ENCODE assay signal across 8 mouse cellular contexts in the genomic region with DNA sequence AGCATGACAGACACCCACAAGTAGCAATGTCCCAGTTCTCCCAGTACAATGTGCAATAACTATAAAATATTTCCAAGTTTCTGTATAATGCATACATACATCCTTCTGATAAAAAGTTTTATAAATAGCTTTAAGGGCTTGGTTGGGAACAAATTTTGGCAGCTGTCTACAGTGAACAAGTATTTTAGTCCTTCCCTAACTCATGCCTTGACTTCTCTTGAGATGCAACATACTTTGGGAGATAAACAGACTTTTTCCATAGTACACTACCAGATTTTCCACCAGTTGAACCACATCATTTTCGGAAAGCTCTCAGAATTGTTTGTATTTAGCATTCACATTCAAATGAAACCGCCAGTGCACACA. TPM values are rescaled to one million over a fixed set of nuclear protein-coding genes. Genes with fewer than 3 reads are reported as not detected.
A peak's percentile ranks its signal among the peaks of the same experiment; 100 is the strongest.
DNase-seq lines count a peak whose midpoint lies in the region; ATAC-seq and TF ChIP-seq lines count a peak whose summit lies in the region.

No protein-coding gene starts in this region.

- peaks cover 8% of the 10 kb centered on the region; the same call in 1 of the 2 replicates for H3K4me1 ChIP-seq in kidney, adult 2 months (ENCODE audit: control insufficient read depth, insufficient read depth, low read length)
- H3K4me1 ChIP-seq in brown adipose tissue, adult 24 weeks (ENCODE audit: control insufficient read depth, insufficient read depth, insufficient read length, low read length): no peaks in the 10 kb centered on the region; the same call in 1 of the 2 replicates
- H3K4me1 ChIP-seq in hindbrain, embryonic 14.5 days (replicated peaks; ENCODE audit: control insufficient read depth, insufficient read depth, low read length): peaks cover 18% of the 10 kb centered on the region
- H3K4me1 ChIP-seq in midbrain, embryonic 13.5 days (replicated peaks): peaks cover 16% of the 10 kb centered on the region

- peak overlapping the region; percentile 39 for H3K9ac ChIP-seq in hindbrain, embryonic 14.5 days
- H3K9ac ChIP-seq in midbrain, embryonic 13.5 days (replicated peaks): no peak overlapping the region

- no peaks in the 10 kb centered on the region for H3K27me3 ChIP-seq in kidney, adult 2 months (replicated peaks; ENCODE audit: control insufficient read depth, insufficient read depth, low read length)
- H3K27me3 ChIP-seq in hindbrain, embryonic 14.5 days (ENCODE audit: control insufficient read depth, insufficient read depth, low read length): no peaks in the 10 kb centered on the region
- no peaks in the 10 kb centered on the region for H3K27me3 ChIP-seq in midbrain, embryonic 13.5 days

- TF ChIP-seq CTCF in kidney, adult 2 months (conservative IDR thresholded peaks at IDR 0.05; ENCODE audit: insufficient read depth, insufficient read length, low read depth, low read length): no peak

- H3K36me3 ChIP-seq in kidney, adult 2 months (ENCODE audit: control insufficient read depth, insufficient read depth, low read length): peaks cover 4% of the 10 kb centered on the region; the same call in 1 of the 2 replicates
- H3K36me3 ChIP-seq in hindbrain, embryonic 14.5 days (replicated peaks; ENCODE audit: control insufficient read depth, insufficient read depth): peaks cover 15% of the 10 kb centered on the region
- H3K36me3 ChIP-seq in midbrain, embryonic 13.5 days: peaks cover 27% of the 10 kb centered on the region

- no peak for DNase-seq in kidney, adult 2 months
- DNase-seq in kidney, adult 11 months: no peak
- no peak for DNase-seq in hindbrain, embryonic 14.5 days (ENCODE audit: low spot score)
- no peak for DNase-seq in layer of hippocampus, adult 11-12 months (ENCODE audit: low spot score)
- no peak for DNase-seq in left cerebral cortex, adult 18-20 months (ENCODE audit: low spot score in 2 of 2)
- no peak for DNase-seq in urinary bladder, postnatal 10 days (ENCODE audit: low spot score)

- peaks cover 1% of the 10 kb centered on the region; the same call in 1 of the 2 replicates for H3K9me3 ChIP-seq in hindbrain, embryonic 14.5 days (ENCODE audit: control insufficient read depth, low read length)
- H3K9me3 ChIP-seq in midbrain, embryonic 13.5 days: no peaks in the 10 kb centered on the region; the same call in 1 of the 2 replicates

- WGBS in kidney, adult 2 months: 2% methylated on average over 2 of the region's 2 CpGs
- WGBS in hindbrain, embryonic 14.5 days: 0% methylated on average over 2 of the region's 2 CpGs
- WGBS in midbrain, embryonic 13.5 days: 2% methylated on average over 2 of the region's 2 CpGs

- H3K4me3 ChIP-seq in kidney, adult 2 months (ENCODE audit: insufficient read depth, low read depth, low read length): no peak overlapping the region
- peak overlapping the region; percentile 31; the same call in 1 of the 2 replicates for H3K4me3 ChIP-seq in brown adipose tissue, adult 24 weeks (ENCODE audit: insufficient read depth, low read depth, low read length)
- peak overlapping the region; percentile 94 for H3K4me3 ChIP-seq in hindbrain, embryonic 14.5 days (replicated peaks; ENCODE audit: low read length)
- H3K4me3 ChIP-seq in midbrain, embryonic 13.5 days (replicated peaks): peak overlapping the region; percentile 79

- peak overlapping the region; percentile 83 for H3K4me2 ChIP-seq in hindbrain, embryonic 14.5 days (replicated peaks)
- peak overlapping the region; percentile 66 for H3K4me2 ChIP-seq in midbrain, embryonic 13.5 days (replicated peaks)

- no peak overlapping the region for H3K27ac ChIP-seq in kidney, adult 2 months (ENCODE audit: insufficient read depth, low read depth, low read length)
- H3K27ac ChIP-seq in brown adipose tissue, adult 24 weeks (replicated peaks; ENCODE audit: low read depth, low read length): no peak overlapping the region
- peak overlapping the region; percentile 62; the same call in 1 of the 2 replicates for H3K27ac ChIP-seq in hindbrain, embryonic 14.5 days
- no peak overlapping the region; the same call in 1 of the 2 replicates for H3K27ac ChIP-seq in midbrain, embryonic 13.5 days

- ATAC-seq in hindbrain, embryonic 14.5 days (ENCODE audit: low FRiP score): no peak
- ATAC-seq in midbrain, embryonic 13.5 days: peak; percentile 16; the same call in 1 of the 2 replicates

- TF ChIP-seq POLR2A in kidney, adult 2 months (IDR thresholded peaks at IDR 0.05; ENCODE audit: low read depth, low read length): peak; percentile 2

RNA-seq across cellular contexts. Expression of gene BC005561, which starts 0.3 kb away (rescaled TPM):
- 1.1 and 1.4 TPM in 2 replicates for polyA plus RNA-seq in kidney, adult 2 months (2012; rRNA removed)
- 1.7 and 2.9 TPM in 2 replicates for polyA plus RNA-seq in brown adipose tissue, adult 24 weeks (2012; ENCODE audit: insufficient read depth, insufficient read length, missing spikeins)
- 12.2 and 13.7 TPM in 2 replicates for polyA plus RNA-seq in hindbrain, embryonic 14.5 days (2014; fragmentation: Nextera tagmentation; extraction: Ambion mirVana)
- polyA plus RNA-seq in midbrain, embryonic 13.5 days (2015; fragmentation: Nextera tagmentation; extraction: Ambion mirVana): 15.6 and 15.9 TPM in 2 replicates
- 10 to 100 TPM; 12.5 to 13.0 TPM for total RNA-seq in left cerebral cortex, adult 18-20 months (2021)

RNA-seq across cellular contexts. Expression of gene Pkd2, which starts 48.6 kb away (rescaled TPM):
- polyA plus RNA-seq in kidney, adult 2 months (2012; rRNA removed): 56.8 and 59.3 TPM in 2 replicates
- polyA plus RNA-seq in brown adipose tissue, adult 24 weeks (2012; ENCODE audit: insufficient read depth, insufficient read length, missing spikeins): 11.5 and 13.8 TPM in 2 replicates
- 12.0 TPM in 2 replicates for polyA plus RNA-seq in hindbrain, embryonic 14.5 days (2014; fragmentation: Nextera tagmentation; extraction: Ambion mirVana)
- polyA plus RNA-seq in midbrain, embryonic 13.5 days (2015; fragmentation: Nextera tagmentation; extraction: Ambion mirVana): 7.5 and 8.4 TPM in 2 replicates
- 10 to 100 TPM; 28.6 to 30.4 TPM for total RNA-seq in left cerebral cortex, adult 18-20 months (2021)
